Mouse (Mus musculus) retina, postnatal 7 days (tissue): ENCODE results near the gene Ccdc65.

Experiments used
- DNase-seq: peaks from one replicate; pipeline ENCODE4 v3.0.0-alpha.2; 2012; ENCODE audit warnings: low read depth, low spot score

Gene Ccdc65

GRCm38 (mm10) chr15:98692171-98692715 is 15.8 kb upstream of the Ccdc65 start:
- DNase-seq = no peak

- DNase-seq = no peak
Measured at GRCm38 (mm10) chr15:98695726-98696125, 12.3 kb upstream of the Ccdc65 start.

- DNase-seq = no peak
Measured at GRCm38 (mm10) chr15:98696216-98696615, 11.8 kb upstream of the Ccdc65 start.

- DNase-seq = peak; percentile 79
Measured at GRCm38 (mm10) chr15:98699190-98700105, 8.6 kb upstream of the Ccdc65 start.

- no peak for DNase-seq
Measured at GRCm38 (mm10) chr15:98704312-98704711, 3.7 kb upstream of the Ccdc65 start.

- peak; percentile 42 for DNase-seq
Measured at GRCm38 (mm10) chr15:98710442-98710841, 2.4 kb downstream of the Ccdc65 start.

- DNase-seq = no peak
Measured at GRCm38 (mm10) chr15:98714230-98714652, 6.2 kb downstream of the Ccdc65 start.

GRCm38 (mm10) chr15:98717301-98717700 is 9.3 kb downstream of the Ccdc65 start:
- no peak for DNase-seq

- no peak for DNase-seq
Measured at GRCm38 (mm10) chr15:98722191-98722590, 14.2 kb downstream of the Ccdc65 start.

GRCm38 (mm10) chr15:98722854-98723253 is 14.8 kb downstream of the Ccdc65 start:
- no peak for DNase-seq

- DNase-seq = no peak
Measured at GRCm38 (mm10) chr15:98724441-98724840, 16.4 kb downstream of the Ccdc65 start.

- DNase-seq = no peak
Measured at GRCm38 (mm10) chr15:98726079-98726478, 18.1 kb downstream of the Ccdc65 start.

GRCm38 (mm10) chr15:98726746-98727145 is 18.7 kb downstream of the Ccdc65 start:
- DNase-seq = no peak

GRCm38 (mm10) chr15:98727443-98728321 is 19.7 kb downstream of the Ccdc65 start, which contains the start of gene Fkbp11:
Fkbp11 (minus strand) TSS chr15:98728198.
- DNase-seq = no peak

GRCm38 (mm10) chr15:98728366-98728765 is 20.4 kb downstream of the Ccdc65 start:
- no peak for DNase-seq

- DNase-seq = no peak
Measured at GRCm38 (mm10) chr15:98729791-98730545, 22.0 kb downstream of the Ccdc65 start.

- DNase-seq = no peak
Measured at GRCm38 (mm10) chr15:98730790-98731189, 22.8 kb downstream of the Ccdc65 start.

- DNase-seq = no peak
Measured at GRCm38 (mm10) chr15:98732006-98732531, 24.1 kb downstream of the Ccdc65 start.

- no peak for DNase-seq
Measured at GRCm38 (mm10) chr15:98733370-98733769, 25.4 kb downstream of the Ccdc65 start.

- no peak for DNase-seq
Measured at GRCm38 (mm10) chr15:98733976-98734566, 26.1 kb downstream of the Ccdc65 start.

- no peak for DNase-seq
Measured at GRCm38 (mm10) chr15:98736521-98736920, 28.5 kb downstream of the Ccdc65 start.
